Mouse (Mus musculus) erythroblast, embryonic 14.5 days (primary cell): ENCODE measurements around the gene Pdrg1. TPM values are rescaled to one million over a fixed set of nuclear protein-coding genes. Genes with fewer than 3 reads are reported as not detected.

Experiments used
- H3K27me3 ChIP-seq: 2 replicates; pipeline ENCODE4 v1.6.1; 2012; ENCODE audit warnings: inconsistent platforms; ENCODE audit not compliant: control insufficient read depth
- H3K36me3 ChIP-seq: 2 replicates; pipeline ENCODE4 v1.6.1; 2012; ENCODE audit warnings: mild to moderate bottlenecking, inconsistent platforms; ENCODE audit not compliant: control insufficient read depth
- H3K4me1 ChIP-seq: 2 replicates; pipeline ENCODE4 v1.6.1; 2012; ENCODE audit warnings: inconsistent platforms; ENCODE audit not compliant: control insufficient read depth
- H3K4me3 ChIP-seq: replicated peaks from 2 replicates; pipeline ENCODE3; 2012; ENCODE audit warnings: moderate library complexity, mild to moderate bottlenecking, inconsistent platforms
- H3K9me3 ChIP-seq: 2 replicates; pipeline ENCODE4 v1.6.1; 2012; ENCODE audit warnings: low read length, inconsistent platforms, mixed read lengths; ENCODE audit not compliant: control insufficient read depth
- GATA1 ChIP-seq: IDR thresholded peaks from 2 replicates; pipeline ENCODE4 v1.6.1; 2012; ENCODE audit warnings: low read length, inconsistent platforms, mixed read lengths
- TAL1 ChIP-seq: IDR thresholded peaks from 3 replicates; pipeline ENCODE4 v1.6.1; 2012; ENCODE audit warnings: low read length, inconsistent platforms, mixed read lengths
- polyA plus RNA-seq: library from polyadenylated mRNA; stranded (reverse); fragments of >175 nt; gene quantifications from 2 replicates; pipeline ENCODE4 v1.2.3, GENCODE M21; 2012

Gene Pdrg1
- polyA plus RNA-seq, 1 experiment, result 1.4 TPM

- H3K9me3 ChIP-seq, result no peaks in the 10 kb centered on the region; the same call in 1 of the 2 replicates
- H3K27me3 ChIP-seq, result peaks cover 53% of the 10 kb centered on the region
- H3K36me3 ChIP-seq, result no peaks in the 10 kb centered on the region
- H3K4me3 ChIP-seq, result no peak overlapping the region
- H3K4me1 ChIP-seq, result no peaks in the 10 kb centered on the region; the same call in 1 of the 2 replicates
- TF ChIP-seq TAL1 (no peak), GATA1 (no peak)
These were observed 17.7 kb upstream of the Pdrg1 start for GRCm38 (mm10) chr2:153032973-153033372.

- H3K4me1 ChIP-seq, result no peaks in the 10 kb centered on the region; the same call in 1 of the 2 replicates
- no peaks in the 10 kb centered on the region for H3K36me3 ChIP-seq
- no peak overlapping the region for H3K4me3 ChIP-seq
- H3K9me3 ChIP-seq, result no peaks in the 10 kb centered on the region; the same call in 1 of the 2 replicates
- H3K27me3 ChIP-seq, result peaks cover 53% of the 10 kb centered on the region
- TF ChIP-seq TAL1 (no peak), GATA1 (no peak)
These were observed 17.0 kb upstream of the Pdrg1 start for GRCm38 (mm10) chr2:153032083-153032842.

- no peak for TF ChIP-seq GATA1
- no peak for TF ChIP-seq TAL1
These were observed 16.2 kb upstream of the Pdrg1 start, which contains the start of gene Xkr7 for GRCm38 (mm10) chr2:153031126-153032082. Xkr7 (plus strand) TSS chr2:153031852.

GRCm38 (mm10) chr2:153030422-153030821, 15.2 kb upstream of the Pdrg1 start:
- no peak for TF ChIP-seq TAL1
- no peak for TF ChIP-seq GATA1
- Histone ChIP-seq H3K36me3 (no peaks in the 10 kb centered on the region), H3K27me3 (peaks cover 56% of the 10 kb centered on the region), H3K4me1 (no peaks in the 10 kb centered on the region; the same call in 1 of the 2 replicates), H3K9me3 (no peaks in the 10 kb centered on the region; the same call in 1 of the 2 replicates), H3K4me3 (no peak overlapping the region)

More at GRCm38 (mm10) chr2:153031126-153032082, 16.2 kb upstream of the Pdrg1 start, which contains the start of gene Xkr7:
- H3K4me3 ChIP-seq, result no peak within 1 kb of the TSS
- H3K36me3 ChIP-seq, result no peaks in the 10 kb centered on the region
- no peaks in the 10 kb centered on the region; the same call in 1 of the 2 replicates for H3K9me3 ChIP-seq
- no peaks in the 10 kb centered on the region; the same call in 1 of the 2 replicates for H3K4me1 ChIP-seq
- H3K27me3 ChIP-seq, result peaks cover 56% of the 10 kb centered on the region

- TF ChIP-seq TAL1, result no peak
- TF ChIP-seq GATA1, result no peak
- Histone ChIP-seq H3K9me3 (no peaks in the 10 kb centered on the region; the same call in 1 of the 2 replicates), H3K4me3 (no peak overlapping the region), H3K27me3 (peaks cover 40% of the 10 kb centered on the region), H3K4me1 (no peaks in the 10 kb centered on the region; the same call in 1 of the 2 replicates), H3K36me3 (no peaks in the 10 kb centered on the region)
These were observed 12.3 kb upstream of the Pdrg1 start for GRCm38 (mm10) chr2:153027501-153027900.

- H3K4me3 ChIP-seq, result no peak overlapping the region
- H3K4me1 ChIP-seq, result no peaks in the 10 kb centered on the region
- TF ChIP-seq TAL1 (no peak), GATA1 (no peak)
- H3K36me3 ChIP-seq, result no peaks in the 10 kb centered on the region
- no peaks in the 10 kb centered on the region for H3K9me3 ChIP-seq
- peaks cover 26% of the 10 kb centered on the region for H3K27me3 ChIP-seq
These were observed 10.8 kb upstream of the Pdrg1 start for GRCm38 (mm10) chr2:153026052-153026451.

GRCm38 (mm10) chr2:153022855-153023254, 7.6 kb upstream of the Pdrg1 start:
- TF ChIP-seq TAL1 (no peak), GATA1 (no peak)
- Histone ChIP-seq H3K27me3 (peaks cover 10% of the 10 kb centered on the region), H3K4me1 (no peaks in the 10 kb centered on the region), H3K4me3 (no peak overlapping the region), H3K9me3 (no peaks in the 10 kb centered on the region), H3K36me3 (no peaks in the 10 kb centered on the region)

- peaks cover 11% of the 10 kb centered on the region for H3K27me3 ChIP-seq
- H3K4me1 ChIP-seq, result no peaks in the 10 kb centered on the region
- no peaks in the 10 kb centered on the region for H3K9me3 ChIP-seq
- no peaks in the 10 kb centered on the region for H3K36me3 ChIP-seq
- TF ChIP-seq GATA1 (no peak), TAL1 (no peak)
- H3K4me3 ChIP-seq, result no peak overlapping the region
These were observed 5.9 kb upstream of the Pdrg1 start for GRCm38 (mm10) chr2:153021163-153021562.

- Histone ChIP-seq H3K4me1 (peaks cover 12% of the 10 kb centered on the region), H3K4me3 (no peak overlapping the region), H3K36me3 (no peaks in the 10 kb centered on the region), H3K9me3 (no peaks in the 10 kb centered on the region), H3K27me3 (peaks cover 11% of the 10 kb centered on the region)
- TF ChIP-seq GATA1, result no peak
- no peak for TF ChIP-seq TAL1
These were observed 4.1 kb upstream of the Pdrg1 start for GRCm38 (mm10) chr2:153019355-153019754.
